Mouse (Mus musculus): ENCODE measurements around the gene Casq2. TPM values are rescaled to one million over a fixed set of nuclear protein-coding genes. Genes with fewer than 3 reads are reported as not detected.

Gene Casq2
- polyA plus RNA-seq, 1 experiment from 2014 or later: 8.9 TPM

- peak overlapping the region; percentile 79 for H3K27ac ChIP-seq (ENCODE audit: low read depth, low read length)
- H3K9ac ChIP-seq (ENCODE audit: low read length): peak overlapping the region; percentile 24
Measured at GRCm38 (mm10) chr3:102193488-102194290, 107.5 kb downstream of the Casq2 start.

GRCm38 (mm10) chr3:102194291-102195051 is 108.3 kb downstream of the Casq2 start:
- Histone ChIP-seq H3K9ac (ENCODE audit: low read length) (no peak overlapping the region), H3K27me3 (ENCODE audit: control insufficient read depth, insufficient read depth, low read length) (peaks cover 9% of the 10 kb centered on the region; the same call in 1 of the 2 replicates), H3K36me3 (ENCODE audit: control insufficient read depth, insufficient read depth, low read length) (no peaks in the 10 kb centered on the region), H3K4me1 (ENCODE audit: control insufficient read depth, insufficient read depth, low read length) (peaks cover 48% of the 10 kb centered on the region), H3K9me3 (ENCODE audit: control insufficient read depth, low read length) (no peaks in the 10 kb centered on the region), H3K4me3 (ENCODE audit: low read depth, low read length) (no peak overlapping the region), H3K4me2 (ENCODE audit: low read depth) (peak overlapping the region; percentile 34), H3K27ac (ENCODE audit: low read depth, low read length) (peak overlapping the region; percentile 79)
- ATAC-seq (ENCODE audit: insufficient read depth, low FRiP score, low TSS enrichment): no peak
- peak; percentile 59 for DNase-seq (ENCODE audit: low spot score)
- WGBS: 3% methylated on average over 11 of the region's 11 CpGs

More at GRCm38 (mm10) chr3:102193488-102194290, 107.5 kb downstream of the Casq2 start:
- DNase-seq (ENCODE audit: low spot score) (peak; percentile 51), ATAC-seq (ENCODE audit: insufficient read depth, low FRiP score, low TSS enrichment) (peak; percentile 42; the same call in 1 of the 2 replicates)
- H3K36me3 ChIP-seq (ENCODE audit: control insufficient read depth, insufficient read depth, low read length): no peaks in the 10 kb centered on the region
- H3K4me1 ChIP-seq (ENCODE audit: control insufficient read depth, insufficient read depth, low read length): peaks cover 52% of the 10 kb centered on the region
- H3K27me3 ChIP-seq (ENCODE audit: control insufficient read depth, insufficient read depth, low read length): 0 out of 2 replicates have a peak, but pooled peaks cover 9% of the 10 kb centered on the region
- 4% methylated on average over 19 of the region's 20 CpGs for WGBS
- H3K4me3 ChIP-seq (ENCODE audit: low read depth, low read length): 0 out of 2 replicates have a peak overlapping the region, but pooled peaks have one; percentile 3
- H3K4me2 ChIP-seq (ENCODE audit: low read depth): peak overlapping the region; percentile 34
- no peaks in the 10 kb centered on the region for H3K9me3 ChIP-seq (ENCODE audit: control insufficient read depth, low read length)

GRCm38 (mm10) chr3:102195762-102196161 is 109.5 kb downstream of the Casq2 start:
- H3K9me3 ChIP-seq (ENCODE audit: control insufficient read depth, low read length): no peaks in the 10 kb centered on the region
- peaks cover 9% of the 10 kb centered on the region; the same call in 1 of the 2 replicates for H3K27me3 ChIP-seq (ENCODE audit: control insufficient read depth, insufficient read depth, low read length)
- ATAC-seq (ENCODE audit: insufficient read depth, low FRiP score, low TSS enrichment): no peak
- DNase-seq (ENCODE audit: low spot score): no peak
- no peak overlapping the region for H3K27ac ChIP-seq (ENCODE audit: low read depth, low read length)
- H3K4me2 ChIP-seq (ENCODE audit: low read depth): no peak overlapping the region
- H3K9ac ChIP-seq (ENCODE audit: low read length): no peak overlapping the region
- WGBS: 16% methylated on average over 2 of the region's 2 CpGs
- H3K4me1 ChIP-seq (ENCODE audit: control insufficient read depth, insufficient read depth, low read length): peaks cover 46% of the 10 kb centered on the region
- H3K36me3 ChIP-seq (ENCODE audit: control insufficient read depth, insufficient read depth, low read length): no peaks in the 10 kb centered on the region
- no peak overlapping the region for H3K4me3 ChIP-seq (ENCODE audit: low read depth, low read length)

Other genes starting within 250 kb of the Casq2 start
- 0.45 and 0.76 TPM in 2 replicates for gene Mab21l3, start 237.5 kb upstream of the Casq2 start, polyA plus RNA-seq (2014; fragmentation: Nextera tagmentation; extraction: Ambion mirVana)
- gene Slc22a15, start 162.0 kb upstream of the Casq2 start, polyA plus RNA-seq (2014; fragmentation: Nextera tagmentation; extraction: Ambion mirVana): 7.6 and 8.1 TPM in 2 replicates
- gene Nhlh2, start 76.3 kb upstream of the Casq2 start, polyA plus RNA-seq (2014; fragmentation: Nextera tagmentation; extraction: Ambion mirVana): 94.0 and 109 TPM in 2 replicates
- gene Vangl1, start 118.3 kb downstream of the Casq2 start, polyA plus RNA-seq (2014; fragmentation: Nextera tagmentation; extraction: Ambion mirVana): 13.4 and 15.1 TPM in 2 replicates

Measured in neural tube, embryonic 11.5 days (tissue).